Mouse (Mus musculus): Measurements from ENCODE around the gene Sh3bp2.

Sh3bp2 gene

DNA sequence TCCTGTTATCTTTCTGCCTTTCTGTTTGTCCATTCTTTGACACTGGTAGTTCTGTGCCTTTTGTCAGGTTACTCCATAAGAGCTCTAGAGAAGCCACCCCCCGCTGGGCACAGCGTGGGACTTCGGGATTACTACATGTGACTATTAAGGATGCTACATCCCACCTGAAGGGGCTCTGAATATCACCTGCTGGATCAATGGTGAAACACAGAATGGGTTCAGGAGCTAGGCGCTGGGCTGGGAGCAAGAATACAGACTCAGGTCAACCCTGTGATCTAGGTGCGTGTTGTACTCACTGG is 788 bp downstream of the Sh3bp2 start:
- no peak for DNase-seq (ENCODE audit: low spot score)

DNA sequence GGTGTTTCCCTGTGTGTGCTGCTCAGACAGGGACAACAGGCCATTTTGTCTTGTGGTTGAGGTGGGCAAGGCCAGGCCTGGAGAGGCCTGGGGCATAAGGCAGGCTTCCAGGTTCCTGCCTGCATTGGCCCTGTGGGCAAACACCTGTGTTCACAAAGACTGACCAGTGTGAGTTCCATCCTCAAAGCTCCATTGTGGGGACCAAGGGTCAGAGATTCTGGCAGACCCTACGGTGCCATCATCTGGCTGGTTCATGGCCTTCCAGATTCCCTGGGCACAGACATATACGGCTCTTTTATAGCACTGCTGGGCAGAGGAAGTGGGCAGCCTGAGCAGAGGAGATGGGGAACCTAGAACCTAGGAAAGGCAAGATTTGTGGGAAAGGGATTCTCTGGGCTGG is 1.7 kb downstream of the Sh3bp2 start:
- no peak for DNase-seq (ENCODE audit: low spot score)

GRCm38 (mm10) chr5:34528724-34529123 is 3.1 kb downstream of the Sh3bp2 start:
- DNase-seq (ENCODE audit: low spot score), result no peak

DNA sequence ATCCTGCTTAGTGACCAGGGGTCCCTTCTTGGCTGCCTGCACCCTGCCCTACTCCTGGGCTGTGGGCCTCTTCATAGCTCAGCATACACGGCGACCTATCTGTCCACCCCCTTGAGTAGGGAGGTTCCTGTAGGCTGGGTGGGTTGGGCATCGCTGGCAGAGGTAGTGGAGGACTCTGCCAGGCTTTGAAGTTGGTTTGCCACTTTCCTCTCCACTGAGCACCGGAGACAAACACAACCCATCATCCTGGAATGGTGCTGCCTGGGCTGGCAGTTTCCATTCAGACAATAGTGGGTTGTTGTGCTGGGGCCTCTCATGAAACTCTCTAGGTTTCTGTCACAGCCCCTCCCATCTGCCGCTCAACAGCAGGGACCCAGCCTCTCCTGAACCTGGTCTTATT is 4.5 kb downstream of the Sh3bp2 start:
- DNase-seq (ENCODE audit: low spot score), result no peak

DNA sequence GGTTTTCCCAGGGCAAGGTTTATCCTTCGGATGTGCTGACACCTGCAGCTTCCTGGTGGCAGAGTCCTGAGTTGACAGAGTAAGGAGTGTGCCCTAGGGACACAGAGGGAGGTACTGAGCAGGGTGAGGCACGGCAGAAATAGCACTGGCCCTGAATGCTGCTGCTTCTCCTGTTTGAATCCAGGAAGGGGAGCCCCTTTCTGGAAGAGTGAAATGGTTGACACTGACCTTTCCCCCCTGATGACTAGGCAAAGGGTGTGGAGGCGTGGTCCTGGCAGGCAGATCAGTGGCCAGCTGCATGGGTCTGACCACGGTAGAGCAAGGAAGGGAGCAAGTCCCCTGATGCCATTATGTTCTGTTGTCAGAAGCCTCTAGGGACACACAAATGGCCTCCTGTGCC is 5.0 kb downstream of the Sh3bp2 start:
- DNase-seq (ENCODE audit: low spot score), result no peak

GRCm38 (mm10) chr5:34533066-34533465 is 7.4 kb downstream of the Sh3bp2 start:
- DNase-seq (ENCODE audit: low spot score), result no peak

GRCm38 (mm10) chr5:34533820-34534219 is 8.2 kb downstream of the Sh3bp2 start:
- DNase-seq (ENCODE audit: low spot score), result no peak

- no peak for DNase-seq (ENCODE audit: low spot score)
Observed at GRCm38 (mm10) chr5:34534776-34535581, 9.3 kb downstream of the Sh3bp2 start.

- DNase-seq (ENCODE audit: low spot score), result no peak
Observed at GRCm38 (mm10) chr5:34535831-34536230, 10.2 kb downstream of the Sh3bp2 start.

DNA sequence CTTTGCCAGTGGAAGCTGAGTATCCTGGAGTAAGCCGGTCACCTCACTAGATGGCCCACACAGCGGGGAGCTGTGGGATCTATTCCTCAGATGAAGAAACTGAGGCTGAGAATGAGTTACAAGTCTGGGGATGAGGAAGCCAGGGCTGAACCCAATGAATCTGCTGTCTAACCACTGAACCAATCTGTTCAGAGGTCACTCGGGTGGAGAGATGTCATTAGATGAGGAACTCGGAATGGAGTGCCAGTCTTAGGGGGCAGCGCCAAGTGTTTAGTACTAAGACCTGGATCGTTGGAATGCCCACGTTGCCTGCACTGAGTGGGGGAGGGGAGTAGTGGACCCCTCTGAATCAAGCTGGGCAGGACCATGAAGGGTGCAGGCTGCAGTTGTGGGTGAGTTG is 12.4 kb downstream of the Sh3bp2 start:
- DNase-seq (ENCODE audit: low spot score), result no peak

DNA sequence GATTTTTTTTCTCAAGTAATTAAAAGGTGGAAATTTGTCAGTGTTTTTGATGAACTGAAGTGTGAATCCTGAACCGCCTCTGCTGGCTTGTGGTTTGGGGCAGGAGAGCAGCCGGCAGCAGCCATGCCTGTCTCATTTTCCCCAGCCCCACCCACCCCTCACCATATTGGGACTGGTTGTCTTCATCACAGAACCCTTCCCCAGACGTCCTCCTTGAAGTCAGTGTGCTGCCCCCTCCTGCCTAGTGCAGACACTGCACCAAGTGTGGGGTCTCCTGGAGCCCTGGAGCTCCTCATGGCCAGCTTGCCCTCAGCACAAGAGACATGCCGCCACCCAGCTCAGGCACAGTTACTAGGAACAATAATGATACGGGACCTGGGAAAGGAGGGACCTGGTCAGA is 12.9 kb downstream of the Sh3bp2 start:
- no peak for DNase-seq (ENCODE audit: low spot score)

DNA sequence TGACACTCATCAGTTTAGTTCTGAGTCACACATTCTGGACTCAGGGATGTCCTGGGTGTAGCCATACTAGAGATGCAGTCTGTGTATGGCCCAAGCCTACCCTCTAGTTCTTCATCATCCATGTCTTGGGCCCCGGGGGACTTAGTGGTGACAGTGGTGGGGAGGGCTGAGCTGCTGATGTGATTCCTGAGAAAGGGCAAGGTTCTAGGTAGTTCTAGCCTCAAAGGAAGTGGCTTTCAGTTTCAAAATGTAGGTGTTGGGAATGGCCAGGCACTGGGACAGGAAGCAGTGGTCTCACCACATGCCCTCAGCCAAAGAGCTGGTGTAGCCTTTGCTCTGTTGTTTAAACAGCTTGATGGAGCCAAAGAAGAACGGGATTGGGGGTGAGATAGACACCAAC is 13.5 kb downstream of the Sh3bp2 start:
- DNase-seq (ENCODE audit: low spot score), result no peak

DNA sequence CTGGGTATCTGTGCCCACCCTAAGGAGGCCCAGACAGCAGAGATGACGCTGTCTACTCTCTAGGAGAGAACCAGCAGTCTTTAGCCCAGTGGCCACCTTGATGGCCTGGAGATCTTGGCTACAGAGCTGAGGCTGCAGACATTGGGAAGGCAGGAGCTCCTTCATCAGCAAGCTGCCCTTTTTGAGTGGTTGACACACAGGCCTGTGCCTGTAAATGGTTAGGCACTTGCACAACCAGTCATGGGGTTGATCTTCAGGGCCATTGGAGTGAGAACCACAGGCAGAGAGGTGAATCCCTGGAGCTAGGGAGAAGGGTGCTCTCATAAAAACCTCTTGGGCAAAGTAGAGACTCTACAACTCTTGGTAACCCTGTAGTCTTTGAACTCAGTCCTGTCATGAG is 16.5 kb downstream of the Sh3bp2 start:
- DNase-seq (ENCODE audit: low spot score), result no peak

DNA sequence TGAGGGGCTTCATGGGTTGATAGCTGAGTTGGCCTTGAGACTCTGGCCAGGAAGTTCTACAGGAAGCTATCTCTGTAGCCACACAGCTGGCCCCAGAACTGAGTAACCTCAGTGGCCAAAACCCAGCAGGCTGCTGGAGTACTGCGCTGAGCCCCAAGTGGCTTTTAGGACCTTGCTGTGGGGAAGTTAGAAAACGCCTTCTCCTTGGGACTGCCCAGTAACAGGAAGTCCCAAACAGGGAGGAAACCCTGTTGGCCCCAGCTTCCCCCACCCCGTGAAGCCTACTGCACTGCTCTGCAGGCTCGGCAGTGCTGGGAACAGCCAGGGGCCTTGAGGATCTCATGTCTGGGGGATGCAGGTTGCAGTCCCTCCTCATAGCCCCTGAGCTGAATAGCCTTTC is 17.5 kb downstream of the Sh3bp2 start:
- no peak for DNase-seq (ENCODE audit: low spot score)

GRCm38 (mm10) chr5:34547410-34547809 is 21.8 kb downstream of the Sh3bp2 start:
- no peak for DNase-seq (ENCODE audit: low spot score)

- DNase-seq (ENCODE audit: low spot score), result no peak
Observed at GRCm38 (mm10) chr5:34549135-34549482, 23.5 kb downstream of the Sh3bp2 start.

GRCm38 (mm10) chr5:34549483-34550221 is 24.0 kb downstream of the Sh3bp2 start:
- no peak for DNase-seq (ENCODE audit: low spot score)

GRCm38 (mm10) chr5:34550251-34550650 is 24.6 kb downstream of the Sh3bp2 start:
- DNase-seq (ENCODE audit: low spot score), result no peak

- DNase-seq (ENCODE audit: low spot score), result no peak
Observed at GRCm38 (mm10) chr5:34551821-34552220, 26.2 kb downstream of the Sh3bp2 start.

- DNase-seq (ENCODE audit: low spot score), result no peak
Observed at GRCm38 (mm10) chr5:34563854-34564253, 38.2 kb downstream of the Sh3bp2 start.

DNA sequence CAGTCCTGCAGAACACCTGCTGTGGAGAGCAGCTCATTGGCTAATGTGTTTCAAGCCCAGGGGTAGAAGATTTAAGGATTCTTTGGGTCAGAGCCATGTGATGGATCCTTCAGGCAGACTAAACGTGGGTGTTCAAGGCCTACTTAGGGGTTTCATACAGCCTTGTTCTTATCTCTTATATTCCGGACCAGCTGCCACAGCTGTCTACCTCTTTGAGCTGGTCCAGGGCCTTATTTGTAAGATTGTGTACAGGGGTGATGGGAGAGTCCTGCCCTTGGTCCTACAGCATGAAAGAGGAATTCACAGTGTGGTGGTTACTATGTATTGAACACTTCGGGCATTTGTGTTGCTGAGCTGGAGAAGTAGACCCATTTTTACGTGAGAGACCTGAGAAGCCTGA is 38.7 kb downstream of the Sh3bp2 start:
- no peak for DNase-seq (ENCODE audit: low spot score)

DNA sequence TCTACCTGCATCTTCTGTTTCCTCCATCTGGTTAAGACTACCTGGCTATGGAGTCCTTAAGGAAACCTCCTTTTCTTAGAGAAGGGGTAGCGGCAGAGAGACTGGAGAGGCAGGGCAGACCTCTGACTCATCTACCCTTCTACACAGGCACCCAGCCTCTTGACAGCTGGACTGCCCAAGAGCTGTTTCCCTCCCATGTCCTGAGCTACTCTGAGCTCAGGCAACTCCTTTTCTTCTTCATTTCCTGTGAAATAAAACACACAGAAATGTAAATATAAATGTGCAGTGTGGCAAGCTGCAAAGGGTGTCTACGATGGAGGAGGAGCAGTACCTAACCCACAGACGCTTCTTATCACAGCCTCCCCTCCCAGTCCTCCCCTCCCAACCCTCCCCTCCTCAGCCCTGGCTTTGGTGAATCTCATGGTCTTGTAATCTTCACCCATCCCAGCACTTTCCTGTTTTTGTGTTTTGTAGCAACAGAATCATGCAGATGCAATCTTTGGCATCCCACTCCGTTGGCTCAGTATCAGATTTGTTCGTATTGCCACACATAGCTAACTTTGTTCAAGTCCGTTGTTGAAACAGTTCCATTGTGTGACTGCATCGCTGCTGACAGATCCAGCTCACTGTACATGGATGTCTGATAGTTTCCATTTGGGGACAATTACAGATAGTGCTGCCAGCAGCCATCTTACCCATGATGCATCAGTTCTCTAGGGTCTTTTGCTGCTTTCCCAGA is 40.1 kb downstream of the Sh3bp2 start:
- no peak for DNase-seq (ENCODE audit: low spot score)

GRCm38 (mm10) chr5:34571551-34571950 is 45.9 kb downstream of the Sh3bp2 start:
- no peak for DNase-seq (ENCODE audit: low spot score)
